Mouse (Mus musculus) B cell, adult 2 months (primary cell): ENCODE data around the gene Kcnj10.

Source experiments
- DNase-seq, 2 experiments: peaks; one replicate each; pipeline ENCODE4 v3.0.0; 2022

Kcnj10 gene

DNA sequence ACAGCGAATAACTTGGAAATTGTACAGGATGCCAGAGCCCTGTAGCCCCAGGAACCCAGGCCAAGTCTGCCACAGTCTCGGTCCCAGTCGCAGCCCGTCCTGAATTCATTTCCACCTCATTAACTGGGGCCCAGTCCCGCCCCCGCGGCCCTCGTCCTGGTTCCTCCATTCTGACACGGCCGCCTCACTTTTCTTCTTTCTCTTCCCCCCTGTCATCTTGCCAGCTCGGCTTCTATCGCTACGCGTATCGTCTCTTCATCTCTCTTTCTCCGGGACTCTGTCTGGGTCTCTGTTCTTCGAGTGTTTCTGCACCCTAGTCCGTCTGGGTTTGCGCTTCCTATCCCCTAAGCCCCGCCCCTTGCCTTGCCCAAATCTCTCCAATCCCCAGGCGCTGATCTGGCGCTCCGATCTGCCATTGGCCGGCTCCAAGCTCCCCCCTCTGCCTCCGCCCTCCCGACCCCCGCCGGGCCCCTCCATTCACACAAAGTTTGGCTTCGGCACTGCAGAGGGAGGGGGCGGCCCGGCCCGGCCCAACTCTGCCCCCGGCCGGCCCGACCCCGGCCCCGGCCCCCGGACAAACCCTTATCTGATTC lies at the start of gene Kcnj10:
TSS of gene Kcnj10 (plus strand) at position 482 of the 593 bp plus-strand sequence.
- DNase-seq = peak; percentile 69 to 70

DNA sequence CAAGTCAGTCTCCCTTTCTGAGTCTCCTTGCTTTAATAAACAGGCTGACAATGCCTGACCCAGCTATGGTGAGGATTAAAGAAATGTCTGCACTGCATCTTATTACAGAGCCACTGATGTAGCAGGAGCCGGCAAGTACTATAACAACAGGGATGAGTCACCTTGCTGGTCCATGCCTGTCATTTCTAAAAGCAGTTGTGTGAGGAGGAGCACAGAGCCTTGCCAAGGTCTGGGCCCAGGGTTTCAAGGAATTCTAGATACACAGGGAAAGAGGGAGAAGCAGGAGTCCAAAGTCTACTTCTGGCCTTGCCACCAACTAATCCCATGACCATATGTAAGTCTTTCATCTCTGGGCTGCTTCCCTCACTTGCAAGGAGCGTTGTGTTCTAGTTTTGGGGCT lies 48.1 kb upstream of the Kcnj10 start:
- DNase-seq = no peak

DNA sequence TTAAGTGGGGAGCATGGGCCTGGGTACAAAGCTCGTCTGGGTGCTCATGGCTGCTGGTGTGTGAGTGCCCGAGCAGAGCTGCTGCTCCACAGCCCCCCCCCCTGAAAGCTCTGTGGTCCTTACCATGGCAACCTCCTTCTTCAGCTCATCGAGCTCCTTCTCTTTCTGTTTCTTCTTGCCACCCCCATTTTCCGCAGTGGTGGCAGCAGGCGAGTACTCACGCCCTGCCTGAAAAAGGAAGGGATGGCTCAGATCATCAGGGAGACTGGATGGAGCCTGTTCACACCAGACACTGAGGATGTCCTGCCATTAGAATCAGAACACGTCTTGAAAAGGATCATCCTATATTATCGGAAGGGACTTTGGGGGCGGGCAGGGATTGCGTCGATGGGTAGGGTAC lies 47.6 kb upstream of the Kcnj10 start:
- no peak for DNase-seq

DNA sequence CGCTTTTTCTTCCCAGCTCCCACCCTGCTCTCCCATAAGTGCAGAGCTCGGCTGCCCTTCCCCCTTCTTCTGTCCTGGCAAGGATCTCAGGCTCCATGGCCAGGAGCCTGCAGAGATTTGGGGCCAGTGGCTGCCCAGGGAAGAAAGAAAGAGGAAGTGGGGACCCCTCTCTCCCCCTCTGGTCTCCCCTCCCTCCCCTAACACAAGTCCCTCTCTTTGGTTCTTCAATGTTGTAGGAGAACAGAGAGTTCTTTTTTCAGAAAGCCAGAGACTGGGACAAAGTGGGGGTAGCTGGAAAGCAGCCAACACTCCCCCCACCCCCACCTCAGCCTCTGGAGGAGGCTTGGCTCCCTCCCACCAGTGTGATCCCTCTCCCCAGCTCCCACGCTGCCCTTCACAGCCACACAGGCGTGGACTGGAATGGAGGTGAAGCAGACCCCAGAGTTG lies 45.2 kb upstream of the Kcnj10 start:
- no peak for DNase-seq

DNA sequence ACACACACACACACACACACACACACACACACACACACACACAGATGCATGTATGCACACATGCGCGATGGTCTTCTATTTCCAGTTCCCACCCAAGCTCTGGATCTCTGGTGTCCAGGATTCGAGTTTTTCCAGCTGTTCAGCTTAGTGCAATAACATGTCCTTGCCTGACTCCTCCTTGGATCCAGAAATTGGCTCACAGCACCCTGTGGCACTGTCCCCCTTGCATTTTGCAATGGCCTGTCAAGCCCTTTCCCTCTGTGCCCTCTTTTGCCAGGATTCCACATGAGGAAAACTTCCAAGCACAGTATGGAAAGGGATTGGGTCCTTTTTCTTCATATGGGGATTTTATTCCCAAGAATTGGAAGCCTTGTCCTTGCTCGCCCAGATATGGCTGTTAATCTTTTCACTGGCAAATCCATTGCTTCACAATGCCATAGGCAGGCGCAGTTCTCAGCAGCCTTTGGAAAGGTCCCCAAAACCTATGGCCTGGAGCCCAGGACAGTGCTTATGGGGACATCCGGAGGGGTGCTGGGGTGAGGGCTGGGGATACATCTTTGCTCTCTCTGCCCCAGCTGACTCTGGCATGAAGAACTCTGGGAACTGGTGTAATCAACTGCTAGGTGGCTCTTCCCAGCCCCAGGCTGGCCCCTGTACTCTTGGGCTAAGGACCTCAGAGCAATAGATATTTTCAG lies 44.0 kb upstream of the Kcnj10 start:
- no peak for DNase-seq

DNA sequence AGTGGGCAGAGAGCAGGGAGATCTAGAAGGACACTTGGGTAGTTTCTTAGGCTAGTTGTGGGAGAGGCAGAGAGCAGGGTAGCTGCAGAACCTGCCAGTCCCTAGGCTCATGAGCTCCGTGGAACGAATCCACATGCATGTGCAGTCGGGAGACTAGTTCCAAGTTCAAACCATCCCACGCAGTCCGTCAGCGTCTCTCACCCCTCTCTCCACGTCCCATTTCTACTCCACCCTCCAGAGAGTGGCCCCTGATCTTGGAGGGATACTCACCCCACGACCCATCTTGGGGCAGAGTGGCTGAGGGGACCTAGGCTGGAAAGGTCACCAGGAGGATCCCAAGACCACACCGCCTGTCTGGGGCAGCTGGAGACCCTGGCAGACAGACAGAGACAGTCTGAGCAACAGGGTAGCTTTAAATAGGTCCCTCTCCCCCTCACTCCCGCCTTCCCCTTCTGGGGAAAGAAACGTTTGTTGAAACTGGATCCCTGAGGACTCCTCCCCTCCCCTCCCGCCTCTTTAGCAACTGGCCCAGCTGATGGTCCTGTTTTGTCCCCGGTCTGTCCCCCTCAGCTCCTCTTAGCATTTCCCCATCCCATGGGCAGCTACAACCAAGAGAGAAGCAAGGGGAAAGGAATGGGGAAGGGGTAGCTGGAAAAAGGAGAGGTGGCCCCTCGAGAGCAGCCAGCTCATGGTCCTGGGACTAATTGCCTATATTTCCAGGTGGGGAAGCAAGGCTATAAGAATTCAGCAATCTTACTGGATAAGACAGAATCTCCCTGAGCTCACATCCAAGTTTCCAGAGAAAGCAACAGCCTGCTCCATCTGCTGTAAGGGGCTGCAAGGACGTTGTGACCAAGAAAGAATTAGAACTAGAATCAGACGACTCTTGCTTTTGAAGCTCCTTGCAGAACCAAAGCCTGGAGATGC lies 43.1 kb upstream of the Kcnj10 start, which contains the start of gene Atp1a2:
TSS of gene Atp1a2 (minus strand) at position 454 of the 927 bp plus-strand sequence.
- no peak for DNase-seq

DNA sequence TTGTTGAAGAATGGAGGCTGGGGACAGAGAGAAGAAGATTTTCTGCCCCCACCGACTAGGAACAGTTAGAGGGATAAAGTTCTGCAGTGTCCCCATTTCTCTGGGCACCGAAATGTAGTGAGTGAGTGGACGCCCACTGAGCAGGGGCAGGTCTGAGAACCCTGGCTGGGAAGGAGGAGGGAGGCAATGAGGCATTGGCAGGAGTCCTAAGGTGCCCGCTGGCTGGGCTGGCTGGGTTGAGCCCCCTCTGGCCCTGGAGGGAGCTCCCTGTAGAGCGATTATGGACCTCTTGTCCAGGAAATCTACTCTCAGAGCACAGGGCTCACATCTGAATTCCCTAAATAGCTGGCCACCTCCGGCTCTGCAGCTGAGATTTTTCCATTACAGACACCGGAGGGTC lies 41.5 kb upstream of the Kcnj10 start:
- DNase-seq = no peak

DNA sequence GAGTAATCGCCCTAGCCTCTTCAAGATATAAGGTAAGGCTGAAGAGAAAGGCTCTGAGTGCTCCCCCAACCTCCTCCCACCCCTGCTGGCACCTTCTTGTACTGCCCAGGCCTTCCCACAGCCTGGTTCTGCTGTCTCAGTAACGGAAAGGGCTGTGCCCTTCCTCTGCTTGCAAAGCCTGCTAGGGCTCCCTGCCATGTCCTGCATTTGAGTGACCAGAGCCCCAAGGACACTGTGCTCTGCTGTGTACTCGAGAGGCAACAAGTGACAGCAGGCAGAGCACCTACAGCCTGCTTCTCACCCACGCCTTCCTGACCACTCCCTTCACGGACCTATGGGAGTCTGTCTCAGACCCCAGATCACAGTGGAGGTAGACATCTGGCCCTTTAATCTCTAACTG lies 40.8 kb upstream of the Kcnj10 start:
- DNase-seq = no peak

DNA sequence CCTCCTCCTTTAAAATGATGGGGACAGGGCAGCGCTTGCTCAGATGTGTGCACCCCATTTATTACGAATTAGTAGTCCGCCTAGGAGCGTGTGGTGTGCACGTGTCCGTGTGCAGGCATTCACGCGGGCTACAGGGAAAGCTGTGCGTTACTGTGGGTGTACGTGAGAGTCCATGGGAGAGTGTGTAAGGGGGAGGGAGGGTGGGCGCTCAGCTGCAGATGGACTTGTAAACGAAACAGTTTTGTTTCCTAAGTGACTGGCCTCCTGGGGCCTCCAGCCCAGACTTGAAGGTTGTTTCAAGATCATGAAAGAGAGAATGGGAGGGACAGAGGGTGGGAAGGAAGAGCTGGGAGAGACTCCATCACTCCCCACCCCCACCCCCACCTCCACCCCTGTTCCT lies 39.8 kb upstream of the Kcnj10 start:
- DNase-seq = no peak

DNA sequence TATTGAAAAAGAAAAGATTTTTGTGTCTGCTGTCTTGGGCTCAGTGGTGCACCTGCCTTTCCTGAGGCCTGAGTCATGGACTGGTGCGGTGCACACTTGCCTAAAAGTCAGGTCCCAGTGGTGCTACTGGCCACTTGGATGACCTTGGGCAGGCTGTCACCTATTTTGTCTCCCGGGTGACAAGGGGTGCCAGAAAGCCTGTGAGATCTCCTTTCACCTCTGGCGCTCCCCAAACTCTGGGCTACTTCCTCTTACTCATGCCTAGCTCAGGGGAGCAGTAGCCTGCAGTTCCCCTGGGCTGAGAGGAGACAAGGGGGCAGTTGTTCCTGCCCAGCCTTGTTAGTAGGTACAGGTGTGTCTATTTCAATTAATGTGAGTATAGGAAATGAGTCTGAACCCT lies 38.7 kb upstream of the Kcnj10 start:
- DNase-seq = peak; percentile 20 to 21

DNA sequence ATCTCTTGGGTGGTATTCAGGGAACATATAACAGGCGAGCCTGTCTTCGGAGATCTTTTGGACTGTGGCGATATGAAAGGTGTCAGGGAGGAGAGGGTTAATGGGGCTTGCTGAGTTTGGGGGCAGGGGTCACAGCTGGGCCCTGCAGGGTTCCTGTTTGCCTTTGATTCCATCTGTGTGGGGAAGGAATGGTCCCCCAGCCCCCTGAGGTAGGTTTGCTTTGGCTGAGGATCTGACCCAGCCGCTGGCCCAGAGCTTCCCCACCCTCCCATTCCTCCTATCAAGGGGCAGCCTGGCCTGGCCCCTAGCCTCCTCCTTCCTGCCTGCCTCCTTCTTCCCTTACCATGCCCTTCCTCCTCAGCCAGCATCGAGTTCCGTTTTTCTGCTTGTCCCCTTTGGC lies 38.2 kb upstream of the Kcnj10 start:
- DNase-seq = no peak

DNA sequence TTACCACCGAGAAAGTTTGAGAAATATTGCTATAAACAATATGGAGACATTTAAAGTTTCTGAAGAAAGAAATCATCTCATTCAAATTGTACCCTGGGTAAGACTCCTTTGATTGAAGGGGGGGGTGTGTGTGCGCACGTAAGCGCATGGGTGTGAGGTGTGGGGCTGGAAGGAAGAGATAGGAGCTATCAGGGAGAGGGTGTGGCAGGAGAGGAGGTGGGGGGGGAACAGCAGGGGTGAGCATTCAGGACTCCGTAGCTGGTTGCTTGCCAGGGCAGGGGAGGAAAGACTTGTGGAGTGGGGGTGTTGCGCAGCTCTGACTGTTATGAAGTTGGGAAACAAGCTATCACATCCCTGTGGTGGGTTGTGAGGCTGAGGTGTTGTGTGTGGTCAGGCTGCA lies 36.6 kb upstream of the Kcnj10 start:
- DNase-seq = no peak

DNA sequence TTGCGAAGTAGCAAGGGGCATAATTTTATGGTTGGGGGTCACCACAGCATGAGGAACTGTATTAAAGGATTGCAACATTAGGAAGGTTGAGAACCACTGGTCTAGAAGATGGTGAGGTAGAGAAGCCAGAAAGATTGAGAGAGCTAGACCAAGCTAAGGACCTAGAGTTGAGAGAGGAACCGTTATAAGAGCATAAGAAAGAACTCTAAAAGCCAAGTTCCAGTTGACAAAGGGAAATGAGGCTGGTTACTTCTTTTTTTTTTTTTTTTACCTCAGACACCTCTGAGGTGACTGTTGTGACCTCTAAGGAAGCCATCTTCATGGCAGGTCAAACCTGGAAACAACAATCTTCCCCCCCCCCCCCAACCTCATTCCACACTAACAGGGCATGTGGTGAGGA lies 35.9 kb upstream of the Kcnj10 start:
- DNase-seq = no peak

DNA sequence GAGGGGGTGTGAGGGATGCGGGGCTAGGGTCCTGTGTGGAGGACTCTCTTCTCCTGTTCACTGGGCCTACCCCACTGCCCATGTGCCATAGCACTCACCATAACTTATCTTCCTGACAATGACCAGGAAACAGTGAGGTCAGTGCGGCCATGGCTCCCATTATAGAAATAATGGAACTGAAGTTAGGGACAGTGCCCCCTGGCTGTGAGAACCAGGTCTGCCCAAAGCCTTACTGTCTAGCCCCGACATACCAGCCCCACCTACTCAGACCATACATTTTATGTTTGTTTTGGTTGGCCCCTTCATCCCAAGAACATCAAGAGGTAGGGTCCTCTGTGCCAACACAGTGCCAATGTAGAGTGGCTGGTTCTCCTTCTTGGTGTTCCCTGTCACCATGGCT lies 35.4 kb upstream of the Kcnj10 start:
- peak; percentile 26 to 39 for DNase-seq

DNA sequence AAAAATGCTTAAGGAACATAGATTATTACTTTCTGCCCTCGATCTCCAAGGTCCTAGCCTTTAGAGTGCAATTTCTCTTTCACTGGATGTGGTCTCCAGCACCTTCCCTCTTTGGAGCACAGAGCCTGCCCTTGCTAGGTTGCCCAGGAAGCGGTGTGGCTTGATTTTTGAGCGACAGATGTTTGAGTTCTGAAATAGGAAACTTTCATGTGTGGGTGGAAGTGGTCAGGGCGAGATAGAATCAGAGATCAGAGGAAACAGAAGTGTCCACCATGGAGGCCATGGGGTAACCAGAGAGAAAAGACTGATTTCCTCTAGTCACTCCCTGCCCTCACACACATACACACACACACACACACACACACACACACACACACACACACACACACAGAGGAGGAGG lies 34.8 kb upstream of the Kcnj10 start:
- DNase-seq = no peak

DNA sequence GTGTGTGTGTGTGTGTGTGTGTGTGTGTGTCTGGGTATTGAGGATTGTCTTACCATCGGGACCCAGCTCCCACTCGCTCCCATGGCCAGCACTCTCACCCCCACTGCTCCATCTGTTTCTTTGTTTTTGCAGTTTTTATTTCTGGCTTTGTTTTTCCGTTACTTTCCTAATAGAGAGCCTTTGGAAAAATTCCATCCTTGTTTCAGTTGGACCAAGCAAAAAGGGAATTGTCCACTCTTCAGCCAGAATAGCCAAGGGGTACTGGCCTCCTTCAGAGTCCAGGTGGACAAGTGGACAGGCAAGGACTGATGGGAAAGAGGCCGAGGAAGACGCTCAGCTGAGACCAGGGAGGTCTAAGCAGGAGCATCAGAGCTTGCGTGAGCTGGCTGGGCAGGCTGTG lies 34.1 kb upstream of the Kcnj10 start:
- no peak for DNase-seq

DNA sequence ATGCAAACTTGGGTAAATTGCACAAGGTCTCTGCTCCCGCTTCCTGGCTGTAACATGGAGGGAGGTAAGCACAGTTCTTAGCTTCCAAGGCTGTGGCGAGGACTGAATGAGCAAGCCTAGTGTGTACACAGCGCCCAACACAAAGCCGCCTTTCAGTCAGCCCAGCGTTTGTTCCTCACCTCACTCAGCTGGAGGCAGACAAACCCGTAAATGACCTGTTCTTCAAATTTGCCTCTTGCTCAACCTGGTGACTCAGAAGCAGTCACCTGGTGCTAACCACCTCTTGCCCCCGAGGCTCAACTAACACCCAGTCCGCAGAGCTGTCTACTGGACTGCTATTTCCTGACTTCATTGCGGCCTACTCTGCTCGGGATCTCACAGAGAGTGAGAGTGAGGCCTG lies 33.1 kb upstream of the Kcnj10 start:
- no peak for DNase-seq

DNA sequence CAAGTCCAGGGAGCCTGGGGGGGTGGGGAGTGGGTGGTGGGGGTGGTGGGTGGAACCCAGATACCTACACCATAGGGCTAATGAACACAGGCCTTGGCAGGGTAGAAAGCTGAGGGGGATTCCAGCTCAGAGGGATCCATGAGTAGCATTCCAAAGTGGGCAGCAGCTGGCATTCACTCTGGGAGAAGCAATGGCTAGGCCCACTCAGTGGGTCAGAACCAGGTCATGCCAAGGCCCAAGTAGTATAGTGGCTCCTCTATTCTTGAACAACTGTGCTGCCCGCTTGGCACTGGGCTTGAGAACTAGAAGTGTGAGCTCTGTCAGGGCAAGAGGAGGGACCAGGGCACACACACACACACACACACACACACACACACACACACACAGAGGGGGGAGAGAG lies 32.6 kb upstream of the Kcnj10 start:
- no peak for DNase-seq

DNA sequence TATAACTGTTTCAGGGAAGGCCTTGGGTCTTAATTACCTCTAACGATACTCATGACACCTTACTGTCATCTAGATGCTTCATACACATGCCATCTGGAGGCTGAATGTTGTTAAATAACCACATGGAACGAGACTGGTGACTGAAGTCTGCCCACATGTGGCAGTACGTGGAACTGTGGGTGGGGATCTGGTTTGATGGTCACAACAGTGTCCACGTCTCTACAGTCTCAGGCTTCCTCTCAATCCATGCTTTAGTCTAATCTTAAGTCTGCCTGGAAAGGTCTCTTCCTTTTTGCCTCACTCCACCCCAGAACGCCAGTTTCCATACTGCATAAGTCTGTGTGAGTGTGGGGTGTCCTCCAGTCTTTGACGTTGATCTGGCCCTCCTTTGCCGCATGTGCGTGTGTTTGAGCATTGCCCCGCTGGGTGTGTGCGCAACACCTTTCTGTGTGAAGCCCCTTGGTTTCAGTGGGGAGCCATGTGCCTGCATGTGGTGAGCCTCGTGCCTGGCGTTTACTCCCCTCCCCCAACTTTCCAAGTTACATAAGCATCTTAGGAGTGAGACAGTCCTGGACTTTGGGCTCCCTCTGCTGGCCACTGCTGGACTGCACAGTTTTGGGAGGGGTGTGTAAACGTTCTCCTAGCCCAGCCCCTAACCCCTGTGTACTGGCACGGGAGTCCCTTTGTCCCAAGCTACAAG lies 31.2 kb upstream of the Kcnj10 start:
- peak; percentile 89 to 91 for DNase-seq

DNA sequence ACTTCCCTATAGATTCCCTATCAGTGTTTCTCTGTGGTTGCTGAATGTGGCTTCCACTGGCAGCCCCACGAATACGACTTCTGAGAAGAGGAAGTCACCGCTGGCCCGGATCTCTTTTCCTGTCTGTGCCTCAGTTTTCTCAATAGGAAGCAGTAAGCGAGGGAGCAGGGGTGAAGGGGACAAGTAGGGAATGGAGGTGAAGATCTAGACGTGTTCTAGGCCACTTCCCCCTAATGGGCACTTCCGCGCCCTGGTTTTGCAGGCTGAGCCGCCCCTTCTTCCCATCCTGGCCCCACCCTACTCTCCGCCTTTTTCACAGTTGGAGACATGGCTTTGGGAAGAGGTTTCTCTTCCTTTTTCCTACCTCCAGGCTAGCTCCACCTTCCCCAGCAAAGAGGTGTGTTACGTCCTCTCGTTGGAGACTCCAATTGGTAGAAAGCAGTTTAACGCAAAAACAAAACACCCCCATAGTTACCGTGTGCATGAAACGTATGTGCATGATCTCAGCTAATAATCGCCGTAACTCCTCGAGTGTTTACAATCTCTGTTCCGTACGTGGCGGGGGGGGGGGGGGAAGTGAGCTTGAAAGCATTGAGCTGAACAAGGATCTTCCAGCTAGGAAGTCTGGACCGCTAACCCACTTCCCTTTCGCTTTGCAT lies 29.6 kb upstream of the Kcnj10 start:
- peak; percentile 42 to 43 for DNase-seq

DNA sequence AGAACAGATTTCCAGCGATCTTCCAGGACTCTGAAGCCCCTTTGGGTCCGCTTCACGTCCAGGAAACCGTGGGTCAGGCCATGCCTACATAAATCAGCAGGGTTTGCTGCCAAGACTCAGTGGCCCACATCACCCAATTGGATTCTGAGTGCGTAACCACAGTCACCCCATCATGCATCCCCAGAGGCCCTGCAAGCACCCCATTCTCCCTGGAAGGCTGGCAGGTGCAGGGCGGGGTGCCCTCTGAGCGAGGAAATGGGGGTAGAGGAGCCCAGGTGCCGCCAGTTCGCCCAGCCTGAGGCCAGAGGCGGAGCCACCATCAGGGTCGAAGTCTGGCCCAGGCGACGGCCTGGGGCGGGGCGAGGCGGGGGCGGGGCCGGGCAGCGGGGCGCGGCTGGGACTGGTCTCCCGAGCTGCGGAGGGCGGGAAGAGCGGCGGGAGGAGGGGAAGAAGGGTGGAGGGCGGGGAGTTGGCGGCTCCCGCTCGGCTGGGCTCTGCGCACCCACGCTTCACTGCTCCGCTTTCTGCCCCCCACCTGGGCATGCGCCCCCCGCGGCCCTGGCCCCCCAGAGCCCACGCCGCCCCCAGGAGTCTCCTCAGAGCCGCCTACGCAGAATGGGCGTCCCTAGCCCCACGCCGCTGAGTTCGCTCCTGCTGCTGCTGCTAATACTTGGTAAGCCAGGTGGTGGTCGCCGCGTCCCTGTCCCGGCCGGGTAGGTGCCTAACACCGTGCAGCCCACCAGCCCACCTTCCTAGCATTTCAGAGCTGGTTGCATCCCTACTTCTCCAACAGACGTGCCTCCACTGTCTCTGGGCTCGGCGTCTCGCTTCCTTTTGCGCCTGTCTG lies 28.9 kb upstream of the Kcnj10 start:
- DNase-seq = peak; percentile 82
